Mouse (Mus musculus) cerebellum, adult 8-10 months (tissue): ENCODE measurements around the gene Stard10.

Source experiments
- DNase-seq: peaks from one replicate; pipeline ENCODE4 v3.0.0; 2022

The Stard10 gene

GRCm38 (mm10) chr7:101376701-101377340 lies 59.9 kb downstream of the Stard10 start:
- DNase-seq, result no peak

DNA sequence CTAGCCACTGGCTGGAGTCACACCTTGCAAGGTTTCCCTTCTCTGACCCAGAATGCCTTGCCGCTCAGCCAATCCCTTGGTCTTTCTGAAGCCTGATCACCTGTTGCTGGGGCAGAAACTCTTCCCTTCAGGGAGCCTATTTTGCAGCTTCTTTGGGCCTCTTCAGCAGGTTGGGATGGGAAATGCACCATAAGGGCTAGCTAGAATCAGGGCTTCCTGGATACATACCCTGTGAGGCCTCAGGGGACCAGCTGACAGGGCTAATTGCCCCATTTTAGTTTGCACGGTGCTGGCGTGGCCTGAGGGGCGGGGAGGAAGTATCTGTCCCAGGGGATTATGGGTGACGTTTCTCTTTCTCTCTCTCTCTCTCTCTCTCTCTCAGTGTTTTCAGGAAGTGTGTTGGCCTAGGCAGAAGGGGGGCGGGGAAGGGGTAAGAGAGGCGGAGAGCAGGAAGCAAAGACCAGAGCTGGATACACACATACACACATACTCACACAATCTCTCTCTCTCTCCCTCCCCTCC lies 60.9 kb downstream of the Stard10 start:
- DNase-seq, result no peak

DNA sequence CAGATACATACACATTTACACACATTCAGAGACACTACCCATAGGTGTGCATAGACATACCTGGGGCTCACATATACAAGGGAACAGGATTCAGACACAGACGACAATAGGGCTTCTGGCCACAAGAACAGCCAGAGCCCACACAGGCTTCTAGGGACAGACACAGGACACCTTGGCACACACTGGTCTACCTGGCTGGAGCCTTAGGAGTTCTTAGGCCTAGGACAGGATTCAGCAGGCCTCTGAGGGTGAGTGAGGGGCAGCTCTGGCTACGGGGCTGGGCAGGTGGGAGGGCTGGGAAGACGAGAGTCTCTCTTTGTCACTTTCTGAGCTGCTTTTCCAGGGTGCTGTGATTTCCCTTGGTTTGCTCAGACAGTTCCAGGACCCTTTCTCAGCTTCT lies 61.4 kb downstream of the Stard10 start:
- no peak for DNase-seq

DNA sequence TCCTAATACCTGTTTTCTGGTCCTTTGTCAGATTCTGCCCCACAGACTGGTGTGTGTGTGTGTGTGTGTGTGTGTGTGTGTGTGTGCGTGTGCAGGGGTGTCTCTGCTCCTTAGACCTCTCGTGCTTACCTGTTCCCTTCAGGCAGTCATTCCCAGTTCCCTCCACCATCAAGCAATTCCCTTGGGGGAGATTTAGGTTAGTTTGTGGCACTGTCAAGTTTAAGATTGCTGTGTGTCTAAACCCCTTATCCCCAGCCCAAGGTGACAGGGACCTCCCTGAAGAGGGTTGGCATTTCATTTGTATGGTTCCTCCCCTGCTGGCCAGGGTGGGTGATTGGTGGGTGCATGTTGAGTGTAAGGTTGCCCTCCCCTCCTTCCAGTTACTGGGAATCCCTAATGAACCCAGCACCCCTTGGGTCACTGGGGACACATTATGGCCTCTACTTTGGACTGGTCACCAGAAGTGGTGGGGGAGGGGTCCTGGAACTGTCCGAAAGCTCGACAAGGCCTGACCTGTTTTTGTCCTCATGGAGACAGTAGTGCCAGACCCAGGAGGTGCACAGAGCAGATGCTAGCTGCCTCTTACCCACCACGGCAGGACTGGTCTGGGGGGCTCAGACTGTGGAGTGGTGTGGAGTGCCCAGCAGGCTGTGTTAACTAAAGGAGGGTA lies 62.0 kb downstream of the Stard10 start:
- DNase-seq, result no peak

DNA sequence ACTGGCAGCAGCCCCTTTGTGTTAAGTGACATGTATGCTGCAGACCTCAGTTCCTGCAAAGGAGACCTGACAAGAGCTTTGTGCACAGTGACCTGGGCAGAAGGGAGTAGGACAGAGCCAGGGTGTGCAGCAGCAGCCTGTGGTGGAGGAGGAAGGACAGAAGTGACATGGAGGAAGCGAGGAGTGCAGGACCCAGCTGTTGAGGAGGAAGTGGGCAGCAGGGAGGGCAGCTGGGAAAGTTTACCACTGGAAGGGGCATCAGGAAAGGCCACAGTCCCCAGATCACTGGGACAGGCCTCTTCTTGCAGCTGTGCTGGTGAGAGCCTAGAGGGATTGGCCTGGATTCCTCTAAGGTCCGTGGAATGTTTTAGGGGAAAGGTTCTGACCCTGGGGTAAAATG lies 62.8 kb downstream of the Stard10 start:
- no peak for DNase-seq

DNA sequence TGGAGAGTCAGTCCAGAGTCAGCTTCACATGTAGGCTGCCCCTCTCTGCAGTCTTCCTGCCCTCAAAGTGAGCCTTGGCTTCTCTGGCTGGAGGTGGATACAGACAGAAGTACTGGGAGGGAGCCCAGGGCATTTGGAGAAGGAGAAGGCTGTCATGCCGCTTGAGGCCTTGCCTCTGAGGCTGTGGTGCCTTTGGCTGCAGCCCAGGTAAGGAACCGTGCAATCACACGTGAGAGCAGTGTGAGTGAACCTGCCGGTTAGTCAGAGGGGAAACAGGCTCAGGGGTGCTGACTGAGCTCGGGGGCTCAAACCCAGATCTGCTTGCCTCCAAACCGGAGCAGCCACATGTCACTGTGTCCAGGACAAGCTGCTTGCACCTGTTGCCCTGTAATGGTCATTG lies 64.6 kb downstream of the Stard10 start:
- no peak for DNase-seq

GRCm38 (mm10) chr7:101382378-101382777 lies 65.5 kb downstream of the Stard10 start:
- DNase-seq, result no peak

- no peak for DNase-seq
Observed at GRCm38 (mm10) chr7:101383756-101384155, 66.9 kb downstream of the Stard10 start.

DNA sequence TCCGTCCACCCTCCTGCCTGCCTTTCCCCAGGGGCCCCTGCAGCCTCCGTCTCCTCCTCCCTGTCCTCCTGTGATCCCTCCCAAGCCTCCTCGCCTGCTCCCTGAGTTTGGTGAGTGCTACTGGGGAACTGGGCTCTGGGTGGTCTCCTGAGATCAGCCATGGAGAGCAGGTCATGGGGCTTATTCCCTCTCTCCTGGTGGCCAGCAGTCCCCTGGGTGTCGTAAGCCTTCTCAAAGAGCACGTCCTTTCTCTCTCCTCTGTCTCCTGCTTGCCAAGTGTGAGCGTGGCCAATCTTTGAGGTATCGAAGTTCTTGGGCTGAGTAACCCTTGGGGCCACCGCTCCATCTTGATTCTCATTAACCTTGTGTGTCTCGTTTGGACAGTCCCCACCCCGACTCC lies 68.0 kb downstream of the Stard10 start:
- DNase-seq, result no peak

DNA sequence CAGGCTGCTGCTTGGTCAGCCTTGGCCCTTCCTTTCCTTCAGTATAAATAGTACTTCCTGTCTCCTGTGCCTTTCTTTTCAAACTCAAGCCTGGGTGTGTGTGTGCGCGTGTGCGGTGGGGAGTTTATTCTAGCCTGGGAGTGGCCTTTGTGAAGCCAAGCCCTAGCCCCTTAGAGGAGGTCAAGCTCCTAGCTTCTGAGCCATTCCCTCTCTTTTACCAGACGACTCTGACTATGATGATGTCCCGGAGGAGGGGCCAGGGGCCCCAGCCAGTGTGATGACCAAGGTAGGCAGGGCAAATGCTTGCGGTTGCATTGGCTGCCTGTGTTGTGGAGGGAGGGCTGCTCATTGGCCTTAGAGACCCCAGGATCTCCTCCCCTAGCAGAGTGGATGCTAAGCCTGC lies 68.4 kb downstream of the Stard10 start:
- DNase-seq, result no peak

GRCm38 (mm10) chr7:101385866-101386452 lies 69.1 kb downstream of the Stard10 start:
- no peak for DNase-seq

GRCm38 (mm10) chr7:101389256-101389655 lies 72.4 kb downstream of the Stard10 start:
- no peak for DNase-seq

- no peak for DNase-seq
Observed at GRCm38 (mm10) chr7:101391909-101392479, 75.1 kb downstream of the Stard10 start.

- no peak for DNase-seq
Observed at GRCm38 (mm10) chr7:101393015-101393414, 76.1 kb downstream of the Stard10 start.

- no peak for DNase-seq
Observed at GRCm38 (mm10) chr7:101393694-101394504, 77.0 kb downstream of the Stard10 start.

DNA sequence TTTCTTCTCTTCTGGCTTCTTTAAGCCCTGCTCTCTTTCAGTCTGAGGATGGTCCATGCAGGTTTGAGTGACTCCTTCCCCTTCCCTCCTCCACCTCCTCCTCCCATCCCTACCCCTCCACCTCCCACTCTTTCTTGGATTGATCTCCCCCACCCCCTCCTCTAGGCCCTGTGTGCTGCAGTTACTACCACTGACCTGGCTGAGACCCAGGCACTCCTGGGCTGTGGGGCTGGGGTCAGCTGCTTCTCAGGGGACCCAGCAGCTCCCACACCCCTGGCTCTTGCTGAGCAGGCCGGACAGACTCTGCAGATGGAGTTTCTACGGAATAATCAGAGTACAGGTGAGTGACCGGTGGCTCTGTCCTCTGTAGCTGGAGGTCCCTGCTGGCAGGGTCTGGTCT lies 77.7 kb downstream of the Stard10 start:
- DNase-seq, result no peak

DNA sequence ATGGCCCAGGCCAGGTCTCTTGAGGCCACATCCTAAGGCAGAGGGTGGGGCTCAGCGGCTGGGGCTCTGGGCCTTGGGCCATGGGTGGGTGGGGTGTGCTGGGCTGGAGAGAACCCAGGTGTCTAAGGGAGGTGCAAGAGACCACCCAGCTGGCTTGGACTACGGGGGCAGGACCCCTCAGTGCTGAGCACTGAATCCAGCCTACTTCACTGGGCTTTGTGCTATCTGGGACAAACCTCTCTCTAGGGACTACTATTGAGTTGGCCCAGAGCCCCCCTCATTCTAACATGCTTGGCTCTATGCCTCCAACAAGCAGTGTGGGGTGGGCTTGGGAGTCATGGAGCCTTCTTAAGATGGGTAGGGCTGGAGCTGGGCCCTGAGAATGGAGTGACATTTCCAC lies 78.6 kb downstream of the Stard10 start:
- DNase-seq, result no peak
